Mouse (Mus musculus) heart, adult 2 months (tissue): ENCODE measurements around the gene Phc1. TPM values are rescaled to one million over a fixed set of nuclear protein-coding genes. Genes with fewer than 3 reads are reported as not detected.
A peak's percentile ranks its signal among the peaks of the same experiment; 100 is the strongest.

Experiments used
- DNase-seq, 2 experiments: peaks; one replicate each; pipeline ENCODE4 v3.0.0; 2021
- H3K27ac ChIP-seq: fragments of 200-600 bp; 2 replicates; pipeline ENCODE4 v1.8.1; 2022
- H3K27me3 ChIP-seq: fragments of 200-500 bp; 2 replicates; pipeline ENCODE4 v1.6.1; 2012; ENCODE audit warnings: mild to moderate bottlenecking, low read length, inconsistent platforms, mixed read lengths; ENCODE audit not compliant: control insufficient read depth, insufficient read depth
- H3K36me3 ChIP-seq: fragments of 200-500 bp; 2 replicates; pipeline ENCODE4 v1.6.1; 2012; ENCODE audit warnings: low read length, inconsistent platforms; ENCODE audit not compliant: control insufficient read depth, insufficient read depth
- H3K4me1 ChIP-seq: fragments of 200-500 bp; 2 replicates; pipeline ENCODE4 v1.6.1; 2011; ENCODE audit warnings: low read length; ENCODE audit not compliant: control insufficient read depth, insufficient read depth
- H3K4me3 ChIP-seq: fragments of 200-600 bp; 2 replicates; pipeline ENCODE4 v1.8.1; 2022
- H3K79me2 ChIP-seq: fragments of 200-500 bp; replicated peaks from 2 replicates; pipeline ENCODE4 v1.6.1; 2012; ENCODE audit warnings: mild to moderate bottlenecking, inconsistent platforms, low read length, moderate library complexity, mixed read lengths; ENCODE audit not compliant: control insufficient read depth, insufficient read depth
- H3K9ac ChIP-seq: fragments of 200-500 bp; 2 replicates; pipeline ENCODE4 v1.6.1; 2012; ENCODE audit warnings: low read depth, mild to moderate bottlenecking, control low read depth, inconsistent platforms, low read length, mixed read lengths
- CTCF ChIP-seq: fragments of 200-600 bp; IDR thresholded peaks from 2 replicates; pipeline ENCODE4 v1.8.1; 2022; ENCODE audit warnings: antibody characterized with exemption, mild to moderate bottlenecking, moderate library complexity
- EP300 ChIP-seq: fragments of 200-500 bp; IDR thresholded peaks from 2 replicates; pipeline ENCODE4 v1.6.1; 2011; ENCODE audit warnings: low read depth, low read length, control low read depth; ENCODE audit not compliant: insufficient read depth
- POLR2A ChIP-seq: fragments of 200-500 bp; IDR thresholded peaks from 2 replicates; pipeline ENCODE4 v1.6.1; 2011; ENCODE audit warnings: mild to moderate bottlenecking, low read depth, low read length, control low read depth; ENCODE audit not compliant: insufficient read depth
- WGBS: fragments of 180-500 bp; shearing (Covaris S2); methylation state at CpG from one replicate; pipeline ENCODE4 v1.1.7; 2018; 5-methylcytosine and 5-hydroxymethylcytosine counted together
- intact Hi-C: fragments of 180-260 bp; cut with DNase I; formaldehyde crosslinking; loops from one replicate; pipeline ENCODE4 v1.15.1; 2025
- polyA plus RNA-seq: library from polyadenylated mRNA; depleted of rRNA; stranded (reverse); fragments of >200 nt; gene quantifications from 2 replicates; pipeline ENCODE4 v1.2.3, GENCODE M21; 2012
- total RNA-seq, 2 experiments: library from RNA; stranded (reverse); gene quantifications; 2 replicates each; pipeline ENCODE4 v1.2.3; 2021

Gene Phc1
- total and polyA plus RNA-seq, 3 experiments: 13.4 to 22.2 (median 17.3) TPM

DNA sequence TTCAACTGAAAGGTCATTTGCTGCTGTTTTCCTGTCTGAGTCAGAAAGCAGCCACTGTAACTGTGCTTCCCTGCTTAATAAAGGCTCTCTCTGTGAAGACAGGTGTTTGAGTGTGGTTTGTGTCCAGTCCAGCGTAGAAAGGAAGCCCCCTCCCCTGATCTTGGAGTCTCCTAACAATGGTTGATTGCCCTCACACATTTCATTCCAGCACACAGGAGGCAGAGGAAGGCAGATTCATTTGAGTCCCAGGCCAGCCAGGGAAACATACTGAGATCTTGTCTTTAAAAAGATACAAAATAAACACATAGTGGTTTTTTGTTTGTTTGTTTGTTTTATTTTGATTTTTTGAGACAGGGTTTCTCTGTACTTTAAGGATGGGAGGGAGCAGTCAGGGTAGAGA, 38.2 kb downstream of the Phc1 start:
- no peak overlapping the region for H3K4me3 ChIP-seq
- no peak for TF ChIP-seq POLR2A
- no peak for TF ChIP-seq EP300
- no peak for TF ChIP-seq CTCF
- DNase-seq: no peak
- H3K79me2 ChIP-seq: no peaks in the 10 kb centered on the region
- no peaks in the 10 kb centered on the region for H3K27me3 ChIP-seq
- peaks cover 1% of the 10 kb centered on the region; the same call in 1 of the 2 replicates for H3K4me1 ChIP-seq
- intact Hi-C loops: loop anchor here (5.0 to 10.0 kb wide), 2 partner anchors 740 to 1037 kb away; no protein-coding TSS in a partner anchor
- WGBS: 46% methylated on average over 1 of the region's 1 CpGs
- H3K9ac ChIP-seq: no peak overlapping the region
- no peak overlapping the region for H3K27ac ChIP-seq
- no peaks in the 10 kb centered on the region for H3K36me3 ChIP-seq

DNA sequence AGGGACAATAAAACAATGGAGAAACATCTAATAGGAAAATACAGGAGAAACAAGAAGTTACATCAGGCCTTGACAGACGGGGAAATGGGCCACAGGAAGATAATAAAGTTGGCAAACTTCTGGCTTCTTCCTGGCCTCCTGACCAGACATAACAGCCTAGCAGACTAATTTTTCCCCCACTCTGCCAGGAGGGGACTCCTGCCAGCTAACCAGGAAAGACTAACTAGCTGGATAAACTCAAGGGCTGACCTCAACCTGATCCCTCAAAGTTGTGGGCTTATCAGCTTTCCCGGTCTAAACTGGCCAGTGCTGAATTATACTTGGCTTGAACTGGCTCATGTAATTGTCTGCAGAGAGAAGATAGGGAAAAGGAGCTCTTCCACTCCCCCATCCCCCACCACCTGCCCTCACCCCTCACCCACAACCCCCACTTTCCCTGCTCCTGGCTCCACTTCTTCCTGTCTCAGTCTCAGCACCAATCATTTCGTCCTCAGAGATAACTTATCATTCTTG, 40.7 kb downstream of the Phc1 start:
- H3K9ac ChIP-seq: no peak overlapping the region
- H3K4me1 ChIP-seq: peaks cover 1% of the 10 kb centered on the region; the same call in 1 of the 2 replicates
- DNase-seq: no peak
- intact Hi-C loops: loop anchor here (5.0 to 10.0 kb wide), 2 partner anchors 737 to 1035 kb away; no protein-coding TSS in a partner anchor
- no peaks in the 10 kb centered on the region for H3K27me3 ChIP-seq
- H3K4me3 ChIP-seq: no peak overlapping the region
- no peaks in the 10 kb centered on the region for H3K36me3 ChIP-seq
- H3K79me2 ChIP-seq: no peaks in the 10 kb centered on the region
- TF ChIP-seq EP300: no peak
- no peak for TF ChIP-seq CTCF
- TF ChIP-seq POLR2A: no peak
- 19% methylated on average over 3 of the region's 3 CpGs for WGBS
- H3K27ac ChIP-seq: no peak overlapping the region

DNA sequence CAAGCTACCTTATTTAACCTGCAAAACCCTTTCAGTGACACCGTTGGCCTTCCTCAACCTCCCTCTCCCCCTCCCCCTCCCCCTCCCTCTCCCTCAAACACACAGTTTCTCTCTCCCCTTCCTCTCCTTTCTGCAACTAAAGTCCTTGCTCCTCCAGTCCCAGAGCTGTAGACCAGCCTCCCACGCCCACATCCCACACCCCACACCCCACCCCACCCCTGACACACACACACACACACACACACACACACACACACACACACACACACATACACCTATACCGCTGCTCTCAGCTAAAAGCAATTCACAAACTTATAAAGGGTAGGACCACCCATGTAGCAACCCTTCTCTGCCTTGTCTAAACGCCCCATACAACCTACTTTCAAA, 42.1 kb downstream of the Phc1 start:
- DNase-seq: no peak
- WGBS: 61% methylated on average over 4 of the region's 4 CpGs
- intact Hi-C loops: no loop called here

DNA sequence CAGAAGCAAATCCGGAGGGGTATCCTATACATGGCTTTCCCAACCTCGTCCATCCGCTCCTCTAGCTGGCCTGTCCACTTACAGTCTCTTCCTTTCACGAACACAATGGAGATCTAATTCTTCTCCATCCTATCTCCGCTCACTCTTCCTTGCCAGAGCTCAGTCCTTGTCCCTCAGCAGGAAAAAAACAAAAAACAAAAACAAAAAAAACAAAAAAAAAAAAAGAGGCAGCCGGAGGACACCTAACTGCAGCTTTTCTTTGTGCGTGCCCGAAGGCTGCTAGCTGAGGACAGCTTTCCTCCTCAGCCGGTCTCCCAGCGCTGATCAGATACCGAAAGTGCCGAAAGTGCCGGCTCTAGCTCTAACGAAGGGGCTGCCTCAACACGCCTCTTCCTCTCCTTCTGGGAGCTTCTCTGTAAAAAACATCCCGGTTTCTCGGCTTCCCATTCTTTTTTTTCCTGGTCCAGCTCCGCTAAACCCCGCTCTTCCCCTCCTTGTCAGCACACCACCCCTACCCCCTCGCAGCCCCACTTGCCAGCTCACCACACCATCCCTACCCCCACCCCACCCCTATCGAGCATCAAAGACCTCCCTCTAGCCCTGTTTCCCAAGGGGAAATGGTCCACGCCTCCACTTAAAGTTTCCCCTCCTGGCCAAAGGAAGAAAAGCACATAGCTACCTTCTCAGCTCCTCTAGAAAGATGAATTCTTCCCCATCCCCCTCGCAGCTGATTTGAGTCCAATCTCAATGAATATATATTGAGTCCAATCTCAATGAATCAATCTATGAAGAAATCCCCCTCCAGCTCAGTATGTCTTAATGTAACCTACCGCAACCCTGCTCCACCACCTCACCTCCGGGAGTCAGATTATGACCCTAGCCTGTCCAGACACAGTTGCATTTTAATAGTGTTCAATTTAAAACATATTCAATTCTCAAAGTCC, 42.8 kb downstream of the Phc1 start:
- intact Hi-C loops: no loop called here
- Histone ChIP-seq H3K4me1 (peaks cover 1% of the 10 kb centered on the region; the same call in 1 of the 2 replicates), H3K27me3 (no peaks in the 10 kb centered on the region), H3K27ac (peak overlapping the region; percentile 36), H3K79me2 (no peaks in the 10 kb centered on the region), H3K9ac (peak overlapping the region; percentile 67), H3K4me3 (peak overlapping the region; percentile 40), H3K36me3 (no peaks in the 10 kb centered on the region)
- WGBS: 9% methylated on average over 25 of the region's 25 CpGs
- no peak for TF ChIP-seq EP300
- no peak for TF ChIP-seq POLR2A
- TF ChIP-seq CTCF: no peak
- peak; percentile 25 for DNase-seq

More for the DNA sequence above, 42.1 kb downstream of the Phc1 start:
- no peak overlapping the region for H3K9ac ChIP-seq
- no peak overlapping the region for H3K4me3 ChIP-seq
- peaks cover 1% of the 10 kb centered on the region; the same call in 1 of the 2 replicates for H3K4me1 ChIP-seq
- H3K27me3 ChIP-seq: no peaks in the 10 kb centered on the region
- H3K27ac ChIP-seq: no peak overlapping the region
- TF ChIP-seq POLR2A (no peak), EP300 (no peak), CTCF (no peak)
- H3K79me2 ChIP-seq: no peaks in the 10 kb centered on the region
- no peaks in the 10 kb centered on the region for H3K36me3 ChIP-seq

DNA sequence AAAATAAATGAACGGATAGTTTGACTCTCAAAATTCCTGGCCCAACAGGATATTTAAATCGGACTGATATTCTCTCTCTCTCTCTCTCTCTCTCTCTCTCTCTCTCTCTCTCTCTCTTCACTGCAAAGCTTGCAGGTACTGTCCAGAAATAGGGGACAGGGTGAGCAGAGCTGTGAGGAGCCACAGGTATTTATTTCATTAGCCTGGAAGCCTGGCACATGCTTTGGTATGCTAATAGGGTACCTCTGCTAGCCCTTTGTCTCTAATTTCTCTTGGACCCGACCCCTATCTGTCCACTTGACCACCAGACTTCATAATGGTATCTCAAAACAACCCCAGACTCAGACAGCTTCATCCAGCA, 43.5 kb downstream of the Phc1 start:
- DNase-seq: no peak
- WGBS: 22% methylated on average over 3 of the region's 3 CpGs
- TF ChIP-seq CTCF (no peak), EP300 (no peak), POLR2A (no peak)
- Histone ChIP-seq H3K79me2 (no peaks in the 10 kb centered on the region), H3K36me3 (no peaks in the 10 kb centered on the region), H3K9ac (no peak overlapping the region; the same call in 1 of the 2 replicates), H3K4me1 (peaks cover 1% of the 10 kb centered on the region; the same call in 1 of the 2 replicates), H3K27me3 (no peaks in the 10 kb centered on the region), H3K4me3 (peak overlapping the region; percentile 40), H3K27ac (no peak overlapping the region)
- intact Hi-C loops: no loop called here

DNA sequence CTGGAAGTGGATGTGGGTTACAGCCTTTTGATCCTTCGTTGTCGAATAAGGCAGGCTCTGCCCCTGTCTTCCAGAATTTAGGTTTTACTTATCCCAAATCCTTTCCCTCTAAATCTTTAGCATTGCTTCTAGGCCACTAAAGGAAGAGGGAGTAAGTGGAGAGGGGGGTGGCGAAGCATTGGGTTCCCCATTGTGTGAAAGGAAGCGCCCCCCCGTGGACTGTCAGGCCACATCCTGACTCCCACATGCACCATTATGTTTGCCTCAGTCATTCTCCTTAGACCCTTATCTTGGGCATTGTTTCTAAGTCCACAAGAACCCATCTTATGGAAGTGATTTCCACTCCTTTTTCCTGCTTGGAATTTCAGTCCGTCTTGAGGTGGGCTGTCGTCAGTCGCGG, 45.1 kb downstream of the Phc1 start:
- Histone ChIP-seq H3K36me3 (no peaks in the 10 kb centered on the region), H3K27me3 (no peaks in the 10 kb centered on the region), H3K27ac (no peak overlapping the region), H3K9ac (no peak overlapping the region), H3K4me3 (no peak overlapping the region), H3K4me1 (peaks cover 1% of the 10 kb centered on the region; the same call in 1 of the 2 replicates), H3K79me2 (no peaks in the 10 kb centered on the region)
- DNase-seq: no peak
- 42% methylated on average over 9 of the region's 9 CpGs for WGBS
- intact Hi-C loops: no loop called here
- TF ChIP-seq POLR2A (no peak), CTCF (no peak), EP300 (no peak)
